Mouse (Mus musculus) heart, postnatal 0 days (tissue): ENCODE data around the gene Tef. TPM values are rescaled to one million over a fixed set of nuclear protein-coding genes. Genes with fewer than 3 reads are reported as not detected.

Source experiments
- ATAC-seq: fragments of 200-750 bp; cut with Nextera tagmentation; 2 replicates; pipeline ENCODE4 v1.8.0; 2017; ENCODE audit warnings: low read depth, moderate number of reproducible peaks, moderate library complexity; ENCODE audit not compliant: insufficient read depth
- DNase-seq: peaks from one replicate; pipeline ENCODE4 v3.0.0-alpha.2; 2016; ENCODE audit warnings: low spot score
- H3K27ac ChIP-seq: fragments of 300-500 bp; sonication (generic); 2 replicates; pipeline ENCODE4 v1.5.1; 2014; ENCODE audit warnings: low read depth, mild to moderate bottlenecking
- H3K27me3 ChIP-seq: fragments of 300-500 bp; sonication (generic); 2 replicates; pipeline ENCODE4 v1.6.1; 2014; ENCODE audit warnings: low read length, mixed read lengths; ENCODE audit not compliant: control insufficient read depth, insufficient read depth
- H3K36me3 ChIP-seq: fragments of 300-500 bp; sonication (generic); replicated peaks from 2 replicates; pipeline ENCODE4 v1.6.1; 2014; ENCODE audit warnings: low read length, mixed read lengths; ENCODE audit not compliant: control insufficient read depth, insufficient read depth
- H3K4me1 ChIP-seq: fragments of 300-500 bp; sonication (generic); 2 replicates; pipeline ENCODE4 v1.6.1; 2014; ENCODE audit warnings: antibody characterized with exemption; ENCODE audit not compliant: control insufficient read depth, insufficient read depth
- H3K4me2 ChIP-seq: fragments of 300-500 bp; sonication (generic); 2 replicates; pipeline ENCODE4 v1.6.1; 2014; ENCODE audit warnings: low read depth, mild to moderate bottlenecking, low read length, moderate library complexity
- H3K4me3 ChIP-seq: fragments of 300-500 bp; sonication (generic); 2 replicates; pipeline ENCODE4 v1.5.1; 2014; ENCODE audit warnings: low read depth, low read length
- H3K9ac ChIP-seq: fragments of 300-500 bp; sonication (generic); replicated peaks from 2 replicates; pipeline ENCODE4 v1.6.1; 2014; ENCODE audit warnings: low read depth, low read length, mixed read lengths
- H3K9me3 ChIP-seq: fragments of 300-500 bp; sonication (generic); replicated peaks from 2 replicates; pipeline ENCODE4 v1.6.1; 2016; ENCODE audit warnings: low read length; ENCODE audit not compliant: control insufficient read depth
- CTCF ChIP-seq: IDR thresholded peaks from 2 replicates; pipeline ENCODE4 v1.5.1; 2016; ENCODE audit warnings: antibody characterized with exemption, control low read depth, low read depth
- EP300 ChIP-seq: IDR thresholded peaks from 2 replicates; pipeline ENCODE4 v1.6.1; 2016; ENCODE audit warnings: antibody characterized with exemption, low read depth
- WGBS: fragments of 180-500 bp; shearing (Covaris S2); extraction: QIAGEN DNeasy Blood & Tissue Kit; methylation state at CpG from one replicate; pipeline ENCODE4 v1.1.7; 2014; 5-methylcytosine and 5-hydroxymethylcytosine counted together
- polyA plus RNA-seq: library from polyadenylated mRNA; unstranded; fragments of >200 nt; fragmentation: Nextera tagmentation; extraction: Ambion mirVana; gene quantifications from 2 replicates; pipeline ENCODE4 v1.2.1, GENCODE M21; 2015
- total RNA-seq: library from RNA; depleted of rRNA; stranded (reverse); fragments of >200 nt; gene quantifications from 2 replicates; pipeline ENCODE4 v1.2.3, GENCODE M21; 2014; ENCODE audit warnings: low replicate concordance

Tef gene
- total and polyA plus RNA-seq, 2 experiments from 2014 or later, result 27.8 to 41.5 TPM

DNA sequence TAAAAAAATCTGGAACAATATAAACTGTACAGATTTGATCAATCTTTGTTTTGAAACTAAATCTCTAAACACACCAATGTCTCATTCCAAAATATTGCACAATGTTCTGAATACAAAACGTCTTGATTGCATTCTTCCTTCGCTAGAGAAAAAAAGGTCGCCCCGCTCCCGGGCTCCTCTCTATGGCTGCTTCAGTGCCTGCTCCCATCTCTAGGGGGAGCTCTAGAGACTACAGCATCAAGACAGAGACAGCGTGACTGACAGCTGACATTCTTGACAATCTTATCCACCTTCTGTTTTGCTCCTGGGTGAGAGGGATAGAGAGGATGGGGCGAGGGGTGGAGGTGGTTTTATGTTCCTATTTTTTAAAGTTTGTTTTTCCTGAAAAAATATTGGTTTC is 46.1 kb downstream of the Tef start:
- H3K4me3 ChIP-seq, result no peak overlapping the region
- peaks cover 55% of the 10 kb centered on the region for H3K36me3 ChIP-seq
- H3K4me2 ChIP-seq, result no peak overlapping the region
- TF ChIP-seq EP300, result no peak
- peak; percentile 66 for TF ChIP-seq CTCF
- H3K9ac ChIP-seq, result no peak overlapping the region
- WGBS, result 31% methylated on average over 7 of the region's 7 CpGs
- peaks cover 22% of the 10 kb centered on the region for H3K4me1 ChIP-seq
- no peak overlapping the region for H3K27ac ChIP-seq
- DNase-seq (peak; percentile 59), ATAC-seq (no peak)
- no peaks in the 10 kb centered on the region for H3K9me3 ChIP-seq
- no peaks in the 10 kb centered on the region for H3K27me3 ChIP-seq

DNA sequence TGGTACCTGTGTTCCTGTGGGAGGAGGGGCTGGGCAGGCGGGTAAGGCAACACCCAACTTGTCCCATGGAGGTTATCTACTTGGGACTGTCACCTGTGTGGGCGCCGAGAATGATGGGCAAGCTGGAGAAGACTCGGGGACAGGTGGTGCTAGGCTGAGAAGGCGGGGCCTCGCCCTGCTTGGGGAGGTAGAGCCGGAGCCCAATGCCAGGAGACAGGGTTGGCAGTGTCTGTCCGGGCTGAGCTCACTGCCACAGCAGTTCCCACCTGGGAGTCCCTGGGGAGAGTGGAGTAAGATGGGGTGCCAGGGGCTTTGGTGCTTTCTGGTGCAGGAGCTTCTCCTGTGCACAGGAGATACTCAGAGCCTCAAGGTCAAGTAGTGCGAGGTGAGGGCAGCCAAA is 46.9 kb downstream of the Tef start:
- Histone ChIP-seq H3K9ac (no peak overlapping the region), H3K4me3 (no peak overlapping the region), H3K9me3 (no peaks in the 10 kb centered on the region), H3K4me1 (peaks cover 22% of the 10 kb centered on the region), H3K27ac (peak overlapping the region; percentile 20), H3K27me3 (no peaks in the 10 kb centered on the region), H3K4me2 (no peak overlapping the region), H3K36me3 (peaks cover 55% of the 10 kb centered on the region)
- DNase-seq (no peak), ATAC-seq (no peak)
- WGBS, result 76% methylated on average over 9 of the region's 9 CpGs
- no peak for TF ChIP-seq EP300
- TF ChIP-seq CTCF, result no peak

- Histone ChIP-seq H3K27me3 (no peaks in the 10 kb centered on the region), H3K9me3 (no peaks in the 10 kb centered on the region), H3K36me3 (peaks cover 55% of the 10 kb centered on the region), H3K4me3 (no peak overlapping the region), H3K27ac (no peak overlapping the region), H3K4me1 (peaks cover 20% of the 10 kb centered on the region), H3K4me2 (no peak overlapping the region), H3K9ac (no peak overlapping the region)
- DNase-seq, result no peak
- no peak for ATAC-seq
- TF ChIP-seq EP300 (no peak), CTCF (no peak)
- 77% methylated on average over 14 of the region's 14 CpGs for WGBS
Observed at GRCm38 (mm10) chr15:81850718-81851117, 48.5 kb downstream of the Tef start.

- no peak for TF ChIP-seq CTCF
- no peak for TF ChIP-seq EP300
- H3K4me3 ChIP-seq, result no peak overlapping the region
- H3K9ac ChIP-seq, result no peak overlapping the region
- H3K36me3 ChIP-seq, result peaks cover 55% of the 10 kb centered on the region
- no peaks in the 10 kb centered on the region for H3K9me3 ChIP-seq
- DNase-seq, result no peak
- H3K4me2 ChIP-seq, result no peak overlapping the region
- H3K4me1 ChIP-seq, result peaks cover 15% of the 10 kb centered on the region; the same call in 1 of the 2 replicates
- H3K27ac ChIP-seq, result no peak overlapping the region
- no peaks in the 10 kb centered on the region for H3K27me3 ChIP-seq
- ATAC-seq, result no peak
- 92% methylated on average over 15 of the region's 15 CpGs for WGBS
Observed at GRCm38 (mm10) chr15:81851375-81851774, 49.2 kb downstream of the Tef start.

- Histone ChIP-seq H3K36me3 (peaks cover 48% of the 10 kb centered on the region), H3K27ac (no peak overlapping the region), H3K9me3 (no peaks in the 10 kb centered on the region), H3K4me3 (no peak overlapping the region), H3K27me3 (no peaks in the 10 kb centered on the region), H3K4me1 (peaks cover 15% of the 10 kb centered on the region; the same call in 1 of the 2 replicates), H3K4me2 (no peak overlapping the region), H3K9ac (0 out of 2 replicates have a peak overlapping the region, but pooled peaks have one; percentile 9)
- DNase-seq (no peak), ATAC-seq (no peak)
- 74% methylated on average over 9 of the region's 9 CpGs for whole genome bisulfite sequencing
- no peak for TF ChIP-seq CTCF
- no peak for TF ChIP-seq EP300
Observed at GRCm38 (mm10) chr15:81852411-81853000, 50.3 kb downstream of the Tef start.

DNA sequence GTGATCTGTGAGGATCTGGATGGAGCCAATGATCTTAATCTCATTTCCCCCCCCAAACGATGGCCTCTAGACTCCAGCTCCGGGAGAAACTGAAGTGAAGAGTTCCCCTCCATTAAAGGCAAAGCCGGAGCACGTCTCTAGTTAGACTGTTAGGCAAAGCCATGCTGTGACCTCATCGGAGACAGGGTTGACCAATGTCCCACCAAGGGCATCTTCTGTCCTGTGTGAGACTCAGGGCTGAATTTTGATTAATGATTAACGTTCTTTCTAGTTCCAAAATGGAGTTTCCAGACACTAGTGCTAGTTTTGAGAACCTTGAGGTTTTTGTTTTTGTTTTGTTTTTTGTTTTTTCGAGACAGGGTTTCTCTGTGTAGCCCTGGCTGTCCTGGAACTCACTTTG is 50.9 kb downstream of the Tef start:
- 0 out of 2 replicates have a peak overlapping the region, but pooled peaks have one; percentile 9 for H3K9ac ChIP-seq
- DNase-seq, result no peak
- peaks cover 43% of the 10 kb centered on the region for H3K36me3 ChIP-seq

More for the DNA sequence above, 50.9 kb downstream of the Tef start:
- no peak for TF ChIP-seq EP300
- TF ChIP-seq CTCF, result no peak
- peaks cover 15% of the 10 kb centered on the region; the same call in 1 of the 2 replicates for H3K4me1 ChIP-seq
- ATAC-seq, result no peak
- H3K9me3 ChIP-seq, result no peaks in the 10 kb centered on the region
- H3K4me3 ChIP-seq, result no peak overlapping the region
- H3K27ac ChIP-seq, result no peak overlapping the region
- no peak overlapping the region for H3K4me2 ChIP-seq
- 76% methylated on average over 7 of the region's 7 CpGs for WGBS
- no peaks in the 10 kb centered on the region for H3K27me3 ChIP-seq
